Mouse (Mus musculus): ENCODE measurements at regions not wholly inside any gene's neighbourhood (a gene's known extent, or its start where the extent isn't known, plus 50 kb on each side); places are given as distances from the start of the nearest gene placed in this dataset.
"Not testable (repeated sequence)": the region's sequence is repeated elsewhere in the genome, so short reads cannot be mapped to it uniquely, and the experiment has no call there.

- Histone ChIP-seq H3K27me3 (no peaks in the 10 kb centered on the region), H3K36me3 (no peaks in the 10 kb centered on the region), H3K27ac (replicated peaks) (no peak overlapping the region), H3K4me3 (no peak overlapping the region), H3K4me2 (no peak overlapping the region), H3K4me1 (replicated peaks) (no peaks in the 10 kb centered on the region), H3K9me3 (no peaks in the 10 kb centered on the region), H3K9ac (no peak overlapping the region)
- 61% methylated on average over 1 of the region's 1 CpGs for WGBS
- ATAC-seq (ENCODE audit: low read depth): no peak
Observed at GRCm38 (mm10) chr14:102190786-102191185, 461.0 kb downstream of the Lmo7 start.

GRCm38 (mm10) chr14:102181269-102181668 lies 451.5 kb downstream of the Lmo7 start:
- Histone ChIP-seq H3K27ac (replicated peaks) (no peak overlapping the region), H3K4me3 (no peak overlapping the region), H3K9me3 (no peaks in the 10 kb centered on the region), H3K4me2 (no peak overlapping the region), H3K36me3 (no peaks in the 10 kb centered on the region), H3K4me1 (replicated peaks) (no peaks in the 10 kb centered on the region), H3K9ac (no peak overlapping the region), H3K27me3 (no peaks in the 10 kb centered on the region)
- 86% methylated on average over 3 of the region's 3 CpGs for WGBS
- no peak for ATAC-seq (ENCODE audit: low read depth)

GRCm38 (mm10) chr14:102171775-102172174 lies 442.0 kb downstream of the Lmo7 start:
- Histone ChIP-seq H3K4me2 (no peak overlapping the region), H3K9me3 (no peaks in the 10 kb centered on the region), H3K27me3 (no peaks in the 10 kb centered on the region), H3K4me3 (no peak overlapping the region), H3K36me3 (no peaks in the 10 kb centered on the region), H3K9ac (no peak overlapping the region), H3K27ac (replicated peaks) (no peak overlapping the region), H3K4me1 (replicated peaks) (no peaks in the 10 kb centered on the region)
- ATAC-seq (ENCODE audit: low read depth): no peak
- WGBS: 81% methylated on average over 2 of the region's 2 CpGs

GRCm38 (mm10) chr14:102161291-102162284 lies 431.8 kb downstream of the Lmo7 start:
- Histone ChIP-seq H3K36me3 (no peaks in the 10 kb centered on the region), H3K4me2 (no peak overlapping the region), H3K9ac (no peak overlapping the region), H3K27me3 (no peaks in the 10 kb centered on the region), H3K4me3 (no peak overlapping the region), H3K9me3 (no peaks in the 10 kb centered on the region), H3K27ac (replicated peaks) (no peak overlapping the region), H3K4me1 (replicated peaks) (no peaks in the 10 kb centered on the region)
- no peak for ATAC-seq (ENCODE audit: low read depth)
- 73% methylated on average over 3 of the region's 3 CpGs for WGBS

GRCm38 (mm10) chr14:102150410-102150809 lies 420.7 kb downstream of the Lmo7 start:
- H3K9ac ChIP-seq; H3K27ac ChIP-seq (replicated peaks); H3K4me1 ChIP-seq (replicated peaks); H3K9me3 ChIP-seq; H3K4me2 ChIP-seq; ATAC-seq (ENCODE audit: low read depth); H3K27me3 ChIP-seq; H3K36me3 ChIP-seq; H3K4me3 ChIP-seq: not testable (repeated sequence)
- WGBS: 93% methylated on average over 4 of the region's 4 CpGs

GRCm38 (mm10) chr14:102142720-102143119 lies 413.0 kb downstream of the Lmo7 start:
- Histone ChIP-seq H3K9me3 (no peaks in the 10 kb centered on the region), H3K27ac (replicated peaks) (no peak overlapping the region), H3K4me1 (replicated peaks) (no peaks in the 10 kb centered on the region), H3K9ac (no peak overlapping the region), H3K36me3 (no peaks in the 10 kb centered on the region), H3K4me2 (no peak overlapping the region), H3K4me3 (no peak overlapping the region), H3K27me3 (no peaks in the 10 kb centered on the region)
- no peak for ATAC-seq (ENCODE audit: low read depth)
- 24% methylated on average over 2 of the region's 2 CpGs for WGBS

GRCm38 (mm10) chr14:102138936-102139335 lies 409.2 kb downstream of the Lmo7 start:
- Histone ChIP-seq H3K9ac (no peak overlapping the region), H3K4me1 (replicated peaks) (no peaks in the 10 kb centered on the region), H3K36me3 (no peaks in the 10 kb centered on the region), H3K9me3 (no peaks in the 10 kb centered on the region), H3K4me3 (no peak overlapping the region), H3K27me3 (no peaks in the 10 kb centered on the region), H3K4me2 (no peak overlapping the region), H3K27ac (replicated peaks) (no peak overlapping the region)
- ATAC-seq (ENCODE audit: low read depth): no peak
- WGBS: 94% methylated on average over 1 of the region's 1 CpGs

- H3K4me2 ChIP-seq: no peak overlapping the region
- WGBS: 61% methylated on average over 3 of the region's 3 CpGs
- no peak for ATAC-seq (ENCODE audit: low read depth)
Observed at GRCm38 (mm10) chr14:102118166-102118565, 388.4 kb downstream of the Lmo7 start.

GRCm38 (mm10) chr14:102106165-102106564 lies 376.4 kb downstream of the Lmo7 start:
- Histone ChIP-seq H3K9ac (no peak overlapping the region), H3K4me1 (replicated peaks) (no peaks in the 10 kb centered on the region), H3K27me3 (no peaks in the 10 kb centered on the region), H3K4me2 (no peak overlapping the region), H3K36me3 (no peaks in the 10 kb centered on the region), H3K9me3 (no peaks in the 10 kb centered on the region), H3K4me3 (no peak overlapping the region), H3K27ac (replicated peaks) (no peak overlapping the region)
- no peak for ATAC-seq (ENCODE audit: low read depth)
- 83% methylated on average over 3 of the region's 3 CpGs for WGBS

More at GRCm38 (mm10) chr14:102118166-102118565, 388.4 kb downstream of the Lmo7 start:
- Histone ChIP-seq H3K36me3 (no peaks in the 10 kb centered on the region), H3K9ac (no peak overlapping the region), H3K4me1 (replicated peaks) (no peaks in the 10 kb centered on the region), H3K9me3 (no peaks in the 10 kb centered on the region), H3K27me3 (no peaks in the 10 kb centered on the region), H3K27ac (replicated peaks) (no peak overlapping the region), H3K4me3 (no peak overlapping the region)

- ATAC-seq (ENCODE audit: low read depth): no peak
- Histone ChIP-seq H3K4me3 (no peak overlapping the region), H3K36me3 (no peaks in the 10 kb centered on the region), H3K27ac (replicated peaks) (no peak overlapping the region), H3K9ac (no peak overlapping the region), H3K4me2 (no peak overlapping the region), H3K9me3 (no peaks in the 10 kb centered on the region), H3K4me1 (replicated peaks) (no peaks in the 10 kb centered on the region), H3K27me3 (no peaks in the 10 kb centered on the region)
- 34% methylated on average over 1 of the region's 1 CpGs for WGBS
Observed at GRCm38 (mm10) chr14:102094105-102094504, 364.3 kb downstream of the Lmo7 start.

- no peak overlapping the region for H3K4me3 ChIP-seq
- no peak overlapping the region for H3K9ac ChIP-seq
- H3K27ac ChIP-seq (replicated peaks): no peak overlapping the region
- no peaks in the 10 kb centered on the region for H3K36me3 ChIP-seq
- H3K9me3 ChIP-seq: no peaks in the 10 kb centered on the region
- 64% methylated on average over 6 of the region's 6 CpGs for WGBS
- no peak for ATAC-seq (ENCODE audit: low read depth)
- H3K27me3 ChIP-seq: no peaks in the 10 kb centered on the region
- H3K4me2 ChIP-seq: no peak overlapping the region
- H3K4me1 ChIP-seq (replicated peaks): no peaks in the 10 kb centered on the region
Observed at GRCm38 (mm10) chr14:102092557-102092956, 362.8 kb downstream of the Lmo7 start.

- WGBS: 19% methylated on average over 3 of the region's 3 CpGs
- H3K4me3 ChIP-seq: no peak overlapping the region
- H3K9me3 ChIP-seq: no peaks in the 10 kb centered on the region
- H3K36me3 ChIP-seq: no peaks in the 10 kb centered on the region
- ATAC-seq (ENCODE audit: low read depth): peak; percentile 65; the same call in 1 of the 2 replicates
- 0 out of 2 replicates have a peak, but pooled peaks cover 3% of the 10 kb centered on the region for H3K4me1 ChIP-seq (replicated peaks)
- H3K27ac ChIP-seq (replicated peaks): 0 out of 2 replicates have a peak overlapping the region, but pooled peaks have one; percentile 24
- H3K4me2 ChIP-seq: no peak overlapping the region
- no peak overlapping the region for H3K9ac ChIP-seq
- no peaks in the 10 kb centered on the region for H3K27me3 ChIP-seq
Observed at GRCm38 (mm10) chr14:102048932-102049331, 319.2 kb downstream of the Lmo7 start.

All from neural tube, embryonic 13.5 days (tissue).